Mouse (Mus musculus) intestine, embryonic 15.5 days (tissue): ENCODE data around the gene Igfbp5. TPM values are rescaled to one million over a fixed set of nuclear protein-coding genes. Genes with fewer than 3 reads are reported as not detected.
A peak's percentile ranks its signal among the peaks of the same experiment; 100 is the strongest.

Experiments
- ATAC-seq: fragments of 200-750 bp; cut with Nextera tagmentation; 2 replicates; pipeline ENCODE4 v1.8.0; 2017; ENCODE audit warnings: moderate TSS enrichment, moderate library complexity
- H3K27ac ChIP-seq: fragments of 300-500 bp; sonication (generic); 2 replicates; pipeline ENCODE4 v1.5.1; 2015; ENCODE audit warnings: mild to moderate bottlenecking, inconsistent platforms
- H3K27me3 ChIP-seq: fragments of 300-500 bp; sonication (generic); replicated peaks from 2 replicates; pipeline ENCODE4 v1.6.1; 2015; ENCODE audit warnings: inconsistent platforms
- H3K36me3 ChIP-seq: fragments of 300-500 bp; sonication (generic); 2 replicates; pipeline ENCODE4 v1.6.1; 2015; ENCODE audit warnings: inconsistent platforms
- H3K4me1 ChIP-seq: fragments of 300-500 bp; sonication (generic); replicated peaks from 2 replicates; pipeline ENCODE4 v1.6.1; 2015; ENCODE audit warnings: inconsistent platforms
- H3K4me2 ChIP-seq: fragments of 300-500 bp; sonication (generic); replicated peaks from 2 replicates; pipeline ENCODE4 v1.6.1; 2015; ENCODE audit warnings: mild to moderate bottlenecking, inconsistent platforms
- H3K4me3 ChIP-seq: fragments of 300-500 bp; sonication (generic); replicated peaks from 2 replicates; pipeline ENCODE4 v1.5.1; 2015; ENCODE audit warnings: inconsistent platforms
- H3K9ac ChIP-seq: fragments of 300-500 bp; sonication (generic); 2 replicates; pipeline ENCODE4 v1.6.1; 2015; ENCODE audit warnings: inconsistent platforms
- H3K9me3 ChIP-seq: fragments of 300-500 bp; sonication (generic); 2 replicates; pipeline ENCODE4 v1.6.1; 2016; ENCODE audit warnings: inconsistent platforms
- WGBS: fragments of 180-500 bp; shearing (Covaris S2); methylation state at CpG from one replicate; pipeline ENCODE4 v1.1.7; 2015; 5-methylcytosine and 5-hydroxymethylcytosine counted together
- polyA plus RNA-seq: library from polyadenylated mRNA; unstranded; fragments of >200 nt; fragmentation: Nextera tagmentation; extraction: Ambion mirVana; gene quantifications from 2 replicates; pipeline ENCODE4 v1.2.1, GENCODE M21; 2015

The Igfbp5 gene
- polyA plus RNA-seq, 1 experiment from 2014 or later = 50.7 TPM

DNA sequence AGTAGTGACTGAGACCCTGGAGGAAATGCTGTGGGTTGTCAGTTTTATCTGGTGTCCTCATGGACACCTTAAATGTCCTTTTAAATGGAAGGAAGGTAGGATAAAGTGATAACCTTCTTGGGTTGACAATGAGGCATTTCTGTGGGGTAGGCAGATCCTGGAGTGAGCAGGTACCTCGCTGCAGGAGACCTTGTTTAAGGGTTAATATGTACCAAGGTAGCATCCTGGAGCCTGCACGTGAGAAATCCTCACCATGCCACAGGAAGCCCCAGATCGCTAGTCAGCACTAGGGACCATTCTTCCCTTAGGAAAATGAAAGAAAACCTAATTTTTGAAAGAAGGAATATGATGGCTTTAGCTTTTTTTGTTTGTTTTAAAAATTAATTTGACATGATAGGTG, 1.0 kb upstream of the Igfbp5 start:
- H3K4me2 ChIP-seq = no peak overlapping the region; the same call in 1 of the 2 replicates
- H3K9me3 ChIP-seq = no peaks in the 10 kb centered on the region
- no peak overlapping the region for H3K9ac ChIP-seq
- H3K4me1 ChIP-seq = peaks cover 31% of the 10 kb centered on the region
- no peak overlapping the region for H3K27ac ChIP-seq
- H3K4me3 ChIP-seq = no peak overlapping the region
- H3K36me3 ChIP-seq = no peaks in the 10 kb centered on the region
- no peaks in the 10 kb centered on the region; the same call in 1 of the 2 replicates for H3K27me3 ChIP-seq
- 16% methylated on average over 3 of the region's 3 CpGs for WGBS
- ATAC-seq = no peak

GRCm38 (mm10) chr1:72873511-72874286, 985 bp downstream of the Igfbp5 start:
- H3K9ac ChIP-seq = peak overlapping the region; percentile 70
- peak overlapping the region; percentile 81 for H3K27ac ChIP-seq
- peak overlapping the region; percentile 94 for H3K4me2 ChIP-seq
- peak; percentile 10 for ATAC-seq
- H3K36me3 ChIP-seq = no peaks in the 10 kb centered on the region
- under 1% methylated on average over 43 of the region's 43 CpGs for WGBS
- peak overlapping the region; percentile 62 for H3K4me3 ChIP-seq
- no peaks in the 10 kb centered on the region for H3K9me3 ChIP-seq
- peaks cover 38% of the 10 kb centered on the region for H3K4me1 ChIP-seq
- H3K27me3 ChIP-seq = no peaks in the 10 kb centered on the region; the same call in 1 of the 2 replicates

GRCm38 (mm10) chr1:72873078-72873477, 1.6 kb downstream of the Igfbp5 start:
- Histone ChIP-seq H3K27ac (0 out of 2 replicates have a peak overlapping the region, but pooled peaks have one; percentile 81), H3K27me3 (no peaks in the 10 kb centered on the region; the same call in 1 of the 2 replicates), H3K4me2 (peak overlapping the region; percentile 94), H3K36me3 (no peaks in the 10 kb centered on the region), H3K9ac (peak overlapping the region; percentile 70), H3K9me3 (no peaks in the 10 kb centered on the region), H3K4me1 (peaks cover 37% of the 10 kb centered on the region), H3K4me3 (peak overlapping the region; percentile 62)
- under 1% methylated on average over 16 of the region's 16 CpGs for WGBS
- ATAC-seq = no peak

- H3K4me2 ChIP-seq = peak overlapping the region; percentile 94
- WGBS = under 1% methylated on average over 8 of the region's 8 CpGs
- no peaks in the 10 kb centered on the region; the same call in 1 of the 2 replicates for H3K27me3 ChIP-seq
- H3K4me3 ChIP-seq = peak overlapping the region; percentile 62
- no peaks in the 10 kb centered on the region for H3K9me3 ChIP-seq
- no peaks in the 10 kb centered on the region for H3K36me3 ChIP-seq
- H3K27ac ChIP-seq = no peak overlapping the region
- no peak overlapping the region for H3K9ac ChIP-seq
- peaks cover 35% of the 10 kb centered on the region for H3K4me1 ChIP-seq
- ATAC-seq = peak; percentile 50
Observed at GRCm38 (mm10) chr1:72872521-72872920, 2.2 kb downstream of the Igfbp5 start.

DNA sequence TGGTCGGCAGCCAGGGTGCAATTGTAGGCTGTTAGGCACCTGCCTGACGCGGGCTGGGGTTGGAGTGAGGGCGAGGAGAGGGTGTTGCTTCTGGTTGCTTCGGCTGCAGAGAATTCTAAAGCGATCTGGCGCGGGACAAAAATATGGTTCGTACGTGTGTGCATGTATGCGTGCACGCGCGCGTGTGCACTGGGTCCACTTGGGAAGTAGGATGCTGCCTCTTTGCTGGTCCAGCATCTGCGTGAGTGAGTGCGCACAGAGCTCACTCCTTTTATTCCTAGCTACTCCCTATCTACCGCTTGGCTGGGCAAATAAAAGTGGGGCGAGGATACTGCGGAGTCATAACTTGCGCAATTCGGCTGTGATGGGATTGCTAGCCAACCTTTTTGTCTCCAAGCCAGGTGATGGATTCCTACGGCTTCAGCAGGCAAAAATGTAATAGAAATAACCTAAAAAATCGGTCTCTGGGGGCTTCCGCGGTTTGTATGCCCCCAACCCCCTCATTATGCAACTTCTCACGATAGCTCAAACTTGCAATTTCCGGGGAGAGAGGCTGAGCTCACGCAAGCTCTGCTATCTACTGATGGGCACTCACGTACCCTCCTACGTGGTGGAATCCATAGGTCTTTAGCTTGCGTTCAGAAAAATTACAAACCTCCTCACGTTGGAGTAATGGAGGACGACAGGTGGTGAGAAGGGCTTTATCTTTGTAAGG, 2.8 kb downstream of the Igfbp5 start:
- no peaks in the 10 kb centered on the region for H3K9me3 ChIP-seq
- peak overlapping the region; percentile 94 for H3K4me2 ChIP-seq
- no peaks in the 10 kb centered on the region for H3K36me3 ChIP-seq
- H3K27ac ChIP-seq = peak overlapping the region; percentile 52
- H3K27me3 ChIP-seq = no peaks in the 10 kb centered on the region; the same call in 1 of the 2 replicates
- H3K4me1 ChIP-seq = peaks cover 38% of the 10 kb centered on the region
- WGBS = under 1% methylated on average over 34 of the region's 34 CpGs
- ATAC-seq = peak; percentile 11; the same call in 1 of the 2 replicates
- peak overlapping the region; percentile 11 for H3K9ac ChIP-seq
- H3K4me3 ChIP-seq = peak overlapping the region; percentile 35

DNA sequence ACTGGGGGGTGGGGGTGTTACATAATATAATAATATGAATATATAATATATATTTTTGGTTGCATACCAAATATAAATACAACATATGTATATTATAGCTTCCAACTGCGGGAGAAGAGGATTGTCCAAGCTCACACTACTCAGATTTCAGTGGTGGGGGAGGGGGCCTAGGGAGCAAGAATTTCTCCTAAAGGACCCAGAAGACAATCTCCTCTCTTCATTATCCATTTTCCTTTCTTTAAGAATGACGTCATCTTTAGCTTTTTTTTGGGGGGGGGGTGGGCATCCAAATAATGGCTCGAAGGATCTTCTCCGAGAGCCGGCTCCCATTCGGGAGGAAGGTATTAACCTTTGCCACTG, 3.4 kb downstream of the Igfbp5 start:
- no peaks in the 10 kb centered on the region for H3K36me3 ChIP-seq
- peak overlapping the region; percentile 52; the same call in 1 of the 2 replicates for H3K27ac ChIP-seq
- no peaks in the 10 kb centered on the region for H3K9me3 ChIP-seq
- ATAC-seq = no peak
- H3K27me3 ChIP-seq = no peaks in the 10 kb centered on the region; the same call in 1 of the 2 replicates
- peak overlapping the region; percentile 11 for H3K9ac ChIP-seq
- peak overlapping the region; percentile 35 for H3K4me3 ChIP-seq
- peaks cover 38% of the 10 kb centered on the region for H3K4me1 ChIP-seq
- under 1% methylated on average over 6 of the region's 6 CpGs for WGBS
- peak overlapping the region; percentile 94 for H3K4me2 ChIP-seq

DNA sequence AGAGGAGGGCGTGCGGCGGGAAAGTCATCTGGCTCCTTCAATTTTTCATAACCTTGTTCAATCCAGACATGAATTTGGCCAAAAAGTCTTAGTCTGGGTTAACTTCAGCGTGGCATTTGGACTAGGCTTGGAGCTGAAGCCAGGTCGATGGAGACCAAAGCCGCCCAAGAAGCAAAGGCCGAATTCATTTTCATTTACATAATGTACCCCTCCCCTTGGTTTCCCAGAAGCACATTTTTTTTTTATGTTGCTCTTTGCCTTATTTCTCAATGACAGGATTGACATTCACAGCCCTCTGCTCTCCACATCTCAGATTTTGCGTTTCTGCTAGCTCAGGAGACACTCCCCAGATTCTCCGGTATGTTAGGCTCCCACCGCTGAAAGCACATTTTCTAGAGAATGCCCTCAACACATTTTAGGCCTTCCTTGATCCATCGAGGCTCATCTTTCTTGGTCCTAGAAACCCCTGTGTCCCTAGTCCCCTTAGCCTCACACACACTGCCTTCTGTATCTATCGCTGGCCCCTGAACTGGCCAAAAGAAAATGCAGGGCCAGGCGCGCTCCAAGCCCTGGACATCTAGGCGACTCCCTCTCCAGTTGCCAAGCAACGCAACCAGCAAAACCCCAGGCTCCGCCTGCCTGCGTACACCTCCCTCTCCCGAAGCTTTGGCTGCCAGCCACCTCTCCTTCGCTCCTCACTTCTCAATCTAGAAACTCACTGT, 3.9 kb downstream of the Igfbp5 start:
- H3K27ac ChIP-seq = peak overlapping the region; percentile 45; the same call in 1 of the 2 replicates
- H3K4me3 ChIP-seq = peak overlapping the region; percentile 35
- WGBS = 2% methylated on average over 20 of the region's 20 CpGs

DNA sequence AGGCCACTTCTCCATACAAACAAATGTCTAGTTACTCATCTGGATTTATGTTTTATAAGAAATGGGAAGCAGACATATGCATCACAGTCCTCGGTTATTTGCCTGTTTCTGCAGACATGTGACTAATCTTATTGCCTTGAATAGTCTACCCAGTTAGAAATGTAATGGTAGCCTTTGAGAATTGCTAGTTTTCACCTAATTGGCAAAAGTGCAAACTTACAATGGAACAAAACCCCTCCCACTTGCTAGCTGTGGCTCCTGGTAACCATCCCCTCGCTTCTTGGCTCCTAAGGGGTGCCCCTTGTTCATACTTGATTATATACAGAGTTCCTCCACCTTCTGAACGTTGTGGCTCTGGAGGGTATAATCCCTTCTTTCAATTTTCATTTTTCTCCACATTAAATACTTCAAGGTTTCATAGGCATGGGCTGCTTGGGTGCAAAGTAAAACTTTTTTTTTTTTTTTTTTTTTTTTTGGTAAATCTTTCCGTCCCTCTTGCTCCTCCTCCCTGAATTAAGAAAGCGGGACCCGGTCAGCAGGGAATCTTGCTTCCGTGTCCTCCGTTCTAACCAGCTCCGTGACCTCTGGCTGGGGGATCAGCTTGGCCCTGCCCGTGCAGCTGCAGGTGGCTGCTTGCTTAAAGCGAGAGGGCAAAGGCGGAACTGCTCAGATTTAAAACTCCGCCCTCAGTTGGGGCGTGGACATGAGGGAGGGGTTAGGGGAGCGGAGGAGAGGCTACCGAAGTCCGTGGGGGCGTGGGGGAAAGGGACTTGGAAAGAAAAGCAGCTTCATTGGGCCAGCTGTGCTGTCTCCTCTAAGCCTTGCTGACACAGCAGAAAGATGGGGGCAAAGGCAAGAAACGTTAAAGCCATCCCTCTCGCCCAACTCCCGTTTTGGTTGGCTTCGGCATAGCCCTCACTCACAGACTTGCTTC, 4.7 kb downstream of the Igfbp5 start:
- Histone ChIP-seq H3K9ac (0 out of 2 replicates have a peak overlapping the region, but pooled peaks have one; percentile 14), H3K4me2 (peak overlapping the region; percentile 94), H3K27me3 (no peaks in the 10 kb centered on the region; the same call in 1 of the 2 replicates), H3K4me3 (peak overlapping the region; percentile 35), H3K4me1 (peaks cover 36% of the 10 kb centered on the region), H3K9me3 (no peaks in the 10 kb centered on the region), H3K36me3 (no peaks in the 10 kb centered on the region), H3K27ac (peak overlapping the region; percentile 45; the same call in 1 of the 2 replicates)
- ATAC-seq = peak; percentile 65
- WGBS = 7% methylated on average over 22 of the region's 22 CpGs

More for the DNA sequence above, 3.9 kb downstream of the Igfbp5 start:
- Histone ChIP-seq H3K9ac (0 out of 2 replicates have a peak overlapping the region, but pooled peaks have one; percentile 14), H3K4me2 (peak overlapping the region; percentile 94), H3K36me3 (no peaks in the 10 kb centered on the region), H3K27me3 (no peaks in the 10 kb centered on the region; the same call in 1 of the 2 replicates), H3K9me3 (no peaks in the 10 kb centered on the region), H3K4me1 (peaks cover 38% of the 10 kb centered on the region)
- peak; percentile 46 for ATAC-seq

GRCm38 (mm10) chr1:72869275-72869674, 5.4 kb downstream of the Igfbp5 start:
- H3K36me3 ChIP-seq = no peaks in the 10 kb centered on the region
- H3K4me2 ChIP-seq = no peak overlapping the region; the same call in 1 of the 2 replicates
- H3K9me3 ChIP-seq = no peaks in the 10 kb centered on the region
- H3K4me1 ChIP-seq = peaks cover 30% of the 10 kb centered on the region
- H3K27me3 ChIP-seq = no peaks in the 10 kb centered on the region; the same call in 1 of the 2 replicates
- no peak overlapping the region for H3K27ac ChIP-seq
- ATAC-seq = no peak
- H3K4me3 ChIP-seq = no peak overlapping the region
- no peak overlapping the region for H3K9ac ChIP-seq

DNA sequence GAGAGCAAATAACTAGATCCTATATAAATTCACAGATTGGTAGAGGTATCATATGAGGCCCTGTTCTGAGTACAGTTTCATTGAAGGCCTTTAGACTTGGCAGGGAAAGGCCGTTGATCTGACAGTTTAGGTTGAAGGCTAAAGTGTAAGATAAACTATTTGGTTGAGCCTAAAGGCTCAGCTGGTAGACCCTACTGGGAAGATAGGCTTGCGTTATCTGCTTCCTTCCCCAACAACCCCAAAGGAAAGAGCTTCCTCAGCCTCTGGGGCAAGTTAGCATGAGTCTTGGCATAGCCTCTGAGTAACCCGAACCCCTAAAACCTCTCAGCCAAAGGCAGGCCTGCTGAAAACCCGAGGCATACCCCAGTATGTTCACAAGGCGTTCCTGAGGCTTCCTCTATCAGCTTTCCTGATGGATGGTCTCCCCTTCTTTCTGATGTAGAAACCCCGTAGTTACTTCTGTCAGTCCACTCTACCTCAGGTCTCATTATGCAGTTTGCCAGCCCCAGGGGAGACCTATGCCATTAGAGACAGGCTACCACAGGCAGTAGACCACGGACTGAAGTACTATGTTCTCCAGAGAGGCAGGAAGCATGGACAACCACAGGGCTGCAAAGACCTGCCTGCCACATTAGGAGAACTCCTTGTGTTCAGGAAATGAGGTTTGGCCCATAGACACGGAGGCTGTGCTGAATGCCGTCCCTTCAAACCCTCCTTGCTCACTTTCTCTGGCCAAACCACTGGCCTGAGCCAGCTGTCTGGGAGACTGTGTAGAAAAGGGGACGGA, 6.1 kb downstream of the Igfbp5 start:
- H3K27ac ChIP-seq = no peak overlapping the region
- ATAC-seq = no peak
- no peak overlapping the region for H3K4me3 ChIP-seq
- H3K4me2 ChIP-seq = no peak overlapping the region; the same call in 1 of the 2 replicates
- no peaks in the 10 kb centered on the region for H3K36me3 ChIP-seq
- H3K9me3 ChIP-seq = no peaks in the 10 kb centered on the region
- WGBS = 71% methylated on average over 10 of the region's 10 CpGs
- peaks cover 27% of the 10 kb centered on the region for H3K4me1 ChIP-seq
- no peaks in the 10 kb centered on the region; the same call in 1 of the 2 replicates for H3K27me3 ChIP-seq
- no peak overlapping the region for H3K9ac ChIP-seq
